Mouse (Mus musculus): Measurements from ENCODE around the gene Atp1a2. TPM values are rescaled to one million over a fixed set of nuclear protein-coding genes. Genes with fewer than 3 reads are reported as not detected.

Gene Atp1a2
- total RNA-seq (2015) (not detected in 2 replicates), total RNA-seq (2017) (not detected in 2 replicates)

GRCm38 (mm10) chr1:172297611-172298537, at the start of gene Atp1a2:
TSS of gene Atp1a2 (minus strand) at chr1:172298064.
- no peak for ATAC-seq (replicated peaks; ENCODE audit: poor library complexity)

GRCm38 (mm10) chr1:172347382-172347781, 49.5 kb upstream of the Atp1a2 start:
- peak; percentile 46 for ATAC-seq (replicated peaks; ENCODE audit: poor library complexity)

GRCm38 (mm10) chr1:172346707-172347106, 48.8 kb upstream of the Atp1a2 start:
- ATAC-seq (replicated peaks; ENCODE audit: poor library complexity): no peak

GRCm38 (mm10) chr1:172344820-172345219, 47.0 kb upstream of the Atp1a2 start:
- ATAC-seq (replicated peaks; ENCODE audit: poor library complexity): no peak

- ATAC-seq (replicated peaks; ENCODE audit: poor library complexity): no peak
These were observed 46.0 kb upstream of the Atp1a2 start for GRCm38 (mm10) chr1:172343914-172344313.

- ATAC-seq (replicated peaks; ENCODE audit: poor library complexity): no peak
These were observed 44.9 kb upstream of the Atp1a2 start for GRCm38 (mm10) chr1:172342729-172343128.

- no peak for ATAC-seq (replicated peaks; ENCODE audit: poor library complexity)
These were observed 43.5 kb upstream of the Atp1a2 start for GRCm38 (mm10) chr1:172341386-172341785.

GRCm38 (mm10) chr1:172340729-172341321, 43.0 kb upstream of the Atp1a2 start, which contains the start of gene Kcnj10:
TSS of gene Kcnj10 (plus strand) at chr1:172341210.
- peak; percentile 92 for ATAC-seq (replicated peaks; ENCODE audit: poor library complexity)

- ATAC-seq (replicated peaks; ENCODE audit: poor library complexity): no peak
These were observed 39.7 kb upstream of the Atp1a2 start for GRCm38 (mm10) chr1:172337411-172338185.

GRCm38 (mm10) chr1:172335804-172336203, 37.9 kb upstream of the Atp1a2 start:
- ATAC-seq (replicated peaks; ENCODE audit: poor library complexity): peak; percentile 68

GRCm38 (mm10) chr1:172333512-172333911, 35.6 kb upstream of the Atp1a2 start:
- no peak for ATAC-seq (replicated peaks; ENCODE audit: poor library complexity)

GRCm38 (mm10) chr1:172332925-172333324, 35.1 kb upstream of the Atp1a2 start:
- ATAC-seq (replicated peaks; ENCODE audit: poor library complexity): no peak

GRCm38 (mm10) chr1:172331422-172331947, 33.6 kb upstream of the Atp1a2 start:
- peak; percentile 48 for ATAC-seq (replicated peaks; ENCODE audit: poor library complexity)

- ATAC-seq (replicated peaks; ENCODE audit: poor library complexity): no peak
These were observed 31.8 kb upstream of the Atp1a2 start for GRCm38 (mm10) chr1:172329616-172330015.

GRCm38 (mm10) chr1:172329131-172329530, 31.3 kb upstream of the Atp1a2 start, which contains the start of gene Kcnj9:
TSS of gene Kcnj9 (minus strand) at chr1:172329318.
- no peak for ATAC-seq (replicated peaks; ENCODE audit: poor library complexity)

- no peak for ATAC-seq (replicated peaks; ENCODE audit: poor library complexity)
These were observed 30.6 kb upstream of the Atp1a2 start for GRCm38 (mm10) chr1:172328461-172328860.

- ATAC-seq (replicated peaks; ENCODE audit: poor library complexity): no peak
These were observed 30.2 kb upstream of the Atp1a2 start for GRCm38 (mm10) chr1:172328041-172328440.

GRCm38 (mm10) chr1:172327206-172328001, 29.5 kb upstream of the Atp1a2 start:
- no peak for ATAC-seq (replicated peaks; ENCODE audit: poor library complexity)

GRCm38 (mm10) chr1:172326684-172327083, 28.8 kb upstream of the Atp1a2 start:
- ATAC-seq (replicated peaks; ENCODE audit: poor library complexity): no peak
